Mouse (Mus musculus): Measurements from ENCODE around the gene Kat14. TPM values are rescaled to one million over a fixed set of nuclear protein-coding genes. Genes with fewer than 3 reads are reported as not detected.
"Not testable (repeated sequence)": the region's sequence is repeated elsewhere in the genome, so short reads cannot be mapped to it uniquely, and the experiment has no call there.

Kat14 gene
- 25.3 and 28.0 TPM in 2 replicates for total RNA-seq (2021)
- long read RNA-seq, experiment 1, transcript Kat14-201 (11 exons, 3,801 nt) = major isoform, 23 of 42 reads
- long read RNA-seq, experiment 1, partial matches to known transcripts = 6 of 42 reads
- long read RNA-seq, experiment 1, other reads (novel, unspliced or antisense) = 8 of 42 reads
- long read RNA-seq, experiment 2, transcript Kat14-201 (11 exons, 3,801 nt) = major isoform, 21 of 33 reads
- long read RNA-seq, experiment 2, partial matches to known transcripts = 3 of 33 reads
- long read RNA-seq, experiment 2, other reads (novel, unspliced or antisense) = 7 of 33 reads

DNA sequence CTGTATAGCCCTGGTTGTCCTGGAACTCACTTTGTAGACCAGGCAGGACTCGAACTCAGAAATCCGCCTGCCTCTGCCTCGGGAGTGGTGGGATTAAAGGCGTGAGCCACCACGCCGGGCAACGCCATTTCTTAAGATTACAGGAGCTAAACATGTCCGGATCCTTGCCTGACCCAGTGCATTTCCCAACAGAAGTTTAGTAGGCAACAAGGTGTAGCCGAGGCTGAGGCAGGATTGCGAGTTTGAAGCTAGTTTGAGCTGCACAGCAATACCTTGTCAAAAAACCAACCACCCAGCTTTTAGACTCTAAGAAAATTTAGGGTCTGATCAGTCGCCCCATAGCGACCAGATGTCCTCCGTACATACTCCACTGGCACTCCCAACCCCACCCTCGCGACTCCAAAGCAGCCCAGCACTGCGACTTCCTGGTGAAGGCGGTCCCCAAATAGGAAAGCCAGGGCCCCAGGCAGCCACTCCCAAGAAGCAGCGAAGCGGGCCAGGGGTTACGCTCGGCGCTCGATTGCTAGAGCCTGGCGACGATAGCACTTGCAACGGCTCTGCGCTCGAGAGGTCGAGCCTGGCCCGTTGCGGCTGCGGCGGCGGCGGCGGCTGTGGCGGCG, at the start of gene Kat14, which contains the start of gene Pet117:
TSS of gene Kat14 (plus strand) at position 584 of the 620 bp plus-strand sequence.
TSS of gene Pet117 (plus strand) at position 597 of the 620 bp plus-strand sequence.
- DNase-seq = peak; percentile 97

DNA sequence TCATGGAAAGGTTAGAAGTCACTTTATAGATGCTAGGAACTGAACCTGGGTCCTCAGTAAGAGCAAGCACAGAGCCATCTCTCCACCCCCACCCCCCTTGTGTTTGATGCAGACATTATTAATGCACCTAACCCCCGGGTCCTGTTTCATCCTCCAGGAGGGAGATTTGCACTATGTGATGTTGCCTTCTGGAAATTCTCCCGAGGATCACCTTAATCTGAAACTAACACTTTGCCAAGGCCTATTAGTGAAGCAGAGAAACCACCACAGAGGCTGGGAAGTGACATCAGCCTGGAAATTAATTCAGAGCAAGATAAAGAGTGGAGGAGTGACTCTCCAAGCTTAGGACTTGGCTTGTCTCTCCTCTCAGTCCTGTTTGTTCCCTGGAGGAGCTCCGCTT, 44.6 kb upstream of the Kat14 start:
- DNase-seq = no peak

- no peak for DNase-seq
Measured at GRCm38 (mm10) chr2:144329451-144329850, 39.3 kb upstream of the Kat14 start.

DNA sequence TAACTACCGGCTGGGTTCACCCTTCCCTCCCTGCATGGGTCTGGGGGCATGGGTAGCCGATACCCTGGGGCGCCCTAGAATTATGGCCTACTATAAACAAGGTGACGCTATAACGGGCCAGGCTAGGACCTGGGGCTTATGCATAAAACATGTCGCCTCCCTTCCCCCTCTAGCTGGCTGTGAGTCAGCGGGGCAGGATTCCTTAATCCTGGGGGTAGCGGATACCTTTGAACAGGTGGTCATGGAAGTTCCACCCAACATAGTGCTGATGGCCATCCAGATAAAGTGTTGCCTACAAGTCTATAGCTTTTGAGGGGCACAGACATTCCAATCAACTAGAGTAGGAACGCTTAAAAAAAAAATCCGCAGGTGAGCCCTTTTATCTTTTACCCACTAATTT, 38.8 kb upstream of the Kat14 start:
- DNase-seq = no peak

DNA sequence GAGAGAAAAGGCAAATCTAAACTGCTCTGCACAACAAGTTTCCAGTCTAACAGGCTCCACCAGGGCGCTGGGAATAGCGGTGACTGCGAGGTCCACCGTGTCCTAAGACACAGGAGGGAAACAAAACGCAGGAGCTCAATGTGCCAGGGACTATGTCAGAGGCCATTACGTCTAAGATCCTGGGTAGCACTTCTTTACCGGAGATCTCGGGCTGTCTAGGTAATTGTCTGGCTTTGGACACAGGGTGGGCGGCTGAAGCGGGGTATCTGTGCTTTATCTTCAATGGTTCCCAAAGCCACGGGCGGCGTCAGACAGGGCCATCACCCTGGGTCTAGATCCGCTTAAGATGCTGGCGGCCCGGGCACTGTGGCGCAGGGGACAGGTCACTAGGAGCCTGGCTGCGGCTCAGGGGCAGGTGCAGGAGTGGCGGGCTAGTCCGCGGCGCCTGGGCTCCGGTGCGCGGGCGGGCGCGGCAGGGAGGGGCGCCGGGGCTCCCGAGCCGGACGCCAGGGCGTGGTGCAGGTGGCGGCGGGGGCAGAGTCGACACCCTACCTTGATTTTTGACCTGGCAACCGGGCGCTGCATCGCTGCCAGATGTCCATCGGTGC, 38.3 kb upstream of the Kat14 start:
- no peak for DNase-seq

DNA sequence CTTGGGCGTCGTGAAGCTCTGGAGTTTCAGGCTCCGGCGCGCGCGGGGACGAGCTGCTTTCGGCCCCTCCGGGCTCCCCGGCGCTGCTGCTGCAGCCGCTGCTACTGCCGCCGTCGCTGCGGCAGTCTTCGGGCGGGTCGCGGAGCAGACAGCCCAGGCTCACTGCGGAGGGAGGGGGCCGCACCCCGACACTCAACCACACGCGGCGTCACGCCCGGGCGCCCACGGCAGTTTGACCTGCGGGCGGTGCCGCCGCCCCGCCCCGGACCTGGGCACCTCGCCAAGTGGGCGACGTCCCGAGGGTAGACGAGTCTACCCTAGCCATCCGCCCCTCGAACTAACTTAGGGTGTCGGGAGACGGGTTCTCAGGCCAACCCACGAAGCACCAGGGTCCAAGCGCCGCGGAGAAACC, 37.8 kb upstream of the Kat14 start:
- DNase-seq = peak; percentile 18

DNA sequence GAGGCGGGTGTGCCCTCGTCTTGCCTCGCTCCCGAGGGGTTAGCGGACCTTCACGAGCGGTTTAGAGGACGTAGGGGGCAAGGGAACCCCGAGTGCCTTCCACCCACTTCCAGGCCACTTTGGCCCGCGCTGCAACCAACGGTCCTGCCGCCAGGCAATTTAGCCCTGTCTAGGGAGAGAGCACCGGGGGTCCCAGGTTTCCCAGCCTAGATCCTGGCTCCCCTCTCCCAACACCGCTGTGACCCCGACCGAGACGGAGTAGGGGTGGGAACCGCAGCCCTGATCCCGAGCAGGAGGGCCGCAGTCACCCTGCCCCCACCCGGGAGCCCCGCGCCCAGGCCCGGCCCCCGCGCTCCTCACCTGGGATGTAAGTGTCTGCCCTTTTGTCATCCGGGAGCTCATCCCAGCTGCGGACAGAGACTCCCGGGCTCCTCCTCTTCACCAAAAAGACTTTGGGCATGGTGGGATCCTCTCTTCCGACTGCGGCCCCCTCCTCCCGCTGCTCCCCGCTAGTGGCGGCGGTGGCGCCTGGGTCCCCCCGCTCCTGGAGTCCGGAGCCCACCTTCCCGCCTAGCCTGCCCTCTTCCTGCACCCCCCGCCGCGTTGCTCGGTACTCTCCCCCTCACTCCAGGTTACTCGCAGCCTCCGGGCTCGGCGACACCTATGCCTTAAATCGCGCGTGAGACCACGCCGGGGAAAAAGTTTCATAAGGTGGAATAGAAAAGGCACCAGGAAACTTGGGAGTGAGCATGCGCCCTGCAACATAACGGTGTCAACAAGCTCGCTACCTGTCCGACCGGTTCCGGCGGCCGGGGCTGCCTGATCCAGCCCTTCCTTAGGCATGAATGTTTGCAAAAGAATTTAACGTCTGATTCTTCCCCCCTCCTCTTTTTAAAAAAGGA, 37.1 kb upstream of the Kat14 start, which contains the start of gene Ovol2:
TSS of gene Ovol2 (minus strand) at position 746 of the 902 bp plus-strand sequence.
- peak; percentile 13 for DNase-seq

- DNase-seq = no peak
Measured at GRCm38 (mm10) chr2:144332486-144332885, 36.3 kb upstream of the Kat14 start.

GRCm38 (mm10) chr2:144333138-144333842, 35.5 kb upstream of the Kat14 start:
- DNase-seq = no peak

DNA sequence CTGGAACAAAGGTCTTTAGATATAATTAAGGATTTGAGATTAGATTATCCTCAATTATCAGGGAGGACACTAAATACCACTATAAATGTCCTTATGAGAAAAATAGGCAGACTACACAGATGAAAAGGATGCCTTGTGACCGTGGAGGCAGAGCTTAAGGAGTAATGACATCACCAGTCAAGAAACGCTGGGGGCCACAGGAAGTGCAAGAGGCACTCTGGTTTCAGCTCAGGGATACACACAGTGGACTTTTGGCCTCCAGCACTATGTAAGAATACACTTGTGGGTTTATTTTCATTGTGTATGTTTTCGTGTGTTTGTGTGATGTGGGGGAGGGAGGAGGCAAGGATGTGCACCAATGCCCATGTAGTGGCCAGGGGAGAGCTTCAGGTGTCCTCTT, 31.6 kb upstream of the Kat14 start:
- no peak for DNase-seq

DNA sequence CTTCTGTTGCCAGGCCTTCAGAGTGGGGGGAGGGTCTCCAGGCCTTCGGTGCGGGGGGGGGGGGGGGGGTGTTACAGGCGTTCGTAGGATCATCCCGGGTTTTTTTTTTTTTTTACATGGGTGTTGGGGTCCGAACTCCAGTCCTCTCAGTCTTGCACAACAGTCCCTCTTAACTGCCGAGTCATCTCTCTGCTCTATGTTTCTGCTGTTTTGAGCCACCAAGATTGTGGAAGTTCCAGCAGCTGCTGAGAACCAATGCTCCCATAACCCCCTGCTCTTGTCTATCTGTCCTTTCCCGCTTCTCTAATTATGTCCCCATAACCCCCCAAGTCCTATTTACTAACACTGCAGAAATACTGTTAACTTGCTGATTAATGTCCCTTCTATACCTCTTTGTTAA, 31.1 kb upstream of the Kat14 start:
- DNase-seq = no peak

DNA sequence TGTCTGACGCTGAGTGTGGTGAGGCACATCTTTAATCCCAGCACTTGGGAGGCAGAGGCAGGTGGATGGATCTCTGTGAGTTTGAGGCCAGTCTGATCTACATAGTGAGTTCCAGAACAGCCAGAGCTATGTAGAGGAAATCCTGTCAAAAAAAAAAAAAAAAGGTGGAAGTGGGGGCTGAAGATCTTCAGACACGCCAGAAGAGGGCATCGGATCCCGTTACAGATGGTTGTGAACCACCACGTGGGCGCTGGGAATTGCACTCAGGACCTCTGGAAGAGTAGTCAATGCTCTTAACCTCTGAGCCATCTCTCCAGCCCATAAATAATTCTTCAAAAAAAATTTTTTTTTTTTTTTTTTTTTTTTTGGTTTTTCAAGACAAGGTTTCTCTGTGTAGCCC, 30.6 kb upstream of the Kat14 start:
- DNase-seq = not testable (repeated sequence)

DNA sequence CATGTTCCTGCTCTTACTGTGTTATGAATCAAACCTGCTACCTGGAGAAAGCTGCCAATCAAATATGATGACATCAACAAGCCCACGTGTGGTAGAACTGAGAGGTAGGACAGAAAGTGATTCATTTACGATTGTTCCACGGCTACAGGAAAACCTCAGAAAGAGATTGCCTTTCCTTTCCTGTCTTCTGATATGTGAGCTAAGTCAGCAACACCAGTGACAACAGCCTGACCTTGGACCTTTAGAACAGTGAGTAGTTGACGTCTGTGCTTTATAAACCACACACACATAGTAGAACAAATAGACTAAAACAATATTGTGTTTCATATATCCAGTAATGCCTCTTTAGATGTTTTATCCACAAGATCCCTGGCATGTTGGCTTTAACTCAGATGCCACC, 25.6 kb upstream of the Kat14 start:
- DNase-seq = no peak

- DNase-seq = no peak
Measured at GRCm38 (mm10) chr2:144348525-144348924, 20.3 kb upstream of the Kat14 start.

GRCm38 (mm10) chr2:144352843-144353242, 15.9 kb upstream of the Kat14 start:
- no peak for DNase-seq

DNA sequence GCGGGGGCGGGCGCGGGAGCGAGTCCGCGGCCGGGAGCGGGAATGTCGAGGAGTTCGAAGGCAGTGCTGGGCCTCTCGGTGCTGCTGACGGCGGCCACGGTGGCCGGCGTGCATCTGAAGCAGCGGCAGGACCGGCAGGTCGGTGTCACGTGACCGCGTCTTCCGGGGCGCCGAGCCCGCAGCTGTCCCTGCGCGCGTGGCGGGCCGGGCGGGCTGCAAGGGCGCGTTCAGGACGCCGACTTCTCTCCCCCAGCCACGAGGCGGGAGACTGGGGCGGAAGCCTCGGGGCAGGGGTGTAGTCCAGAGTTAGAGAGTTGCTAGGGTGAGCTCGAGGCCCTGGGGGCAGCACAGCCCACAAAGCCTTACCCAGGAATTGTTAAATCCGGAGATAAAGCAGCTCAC, 238 bp downstream of the Kat14 start:
- DNase-seq = no peak

GRCm38 (mm10) chr2:144369511-144369910, 728 bp downstream of the Kat14 start:
- DNase-seq = no peak

GRCm38 (mm10) chr2:144371566-144371965, 2.8 kb downstream of the Kat14 start:
- DNase-seq = no peak

DNA sequence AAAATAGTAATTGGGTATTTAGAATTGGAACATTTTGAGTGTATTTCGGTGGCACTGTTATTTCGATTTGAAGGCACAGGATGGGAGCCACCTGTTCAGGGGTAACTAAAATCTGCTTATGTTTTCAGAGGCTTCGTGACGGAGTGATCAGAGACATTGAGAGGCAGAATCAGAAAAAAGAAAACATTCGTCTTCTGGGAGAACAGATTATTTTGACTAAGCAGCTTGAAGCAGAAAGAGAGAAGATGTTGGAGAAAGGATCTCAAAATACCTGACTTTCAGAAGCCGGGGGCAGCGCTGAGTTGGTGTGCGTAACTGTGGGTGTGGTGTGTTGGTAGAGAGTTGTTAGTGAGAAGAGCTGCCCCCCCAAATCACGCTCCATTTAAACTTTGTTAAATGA, 4.3 kb downstream of the Kat14 start:
- no peak for DNase-seq

DNA sequence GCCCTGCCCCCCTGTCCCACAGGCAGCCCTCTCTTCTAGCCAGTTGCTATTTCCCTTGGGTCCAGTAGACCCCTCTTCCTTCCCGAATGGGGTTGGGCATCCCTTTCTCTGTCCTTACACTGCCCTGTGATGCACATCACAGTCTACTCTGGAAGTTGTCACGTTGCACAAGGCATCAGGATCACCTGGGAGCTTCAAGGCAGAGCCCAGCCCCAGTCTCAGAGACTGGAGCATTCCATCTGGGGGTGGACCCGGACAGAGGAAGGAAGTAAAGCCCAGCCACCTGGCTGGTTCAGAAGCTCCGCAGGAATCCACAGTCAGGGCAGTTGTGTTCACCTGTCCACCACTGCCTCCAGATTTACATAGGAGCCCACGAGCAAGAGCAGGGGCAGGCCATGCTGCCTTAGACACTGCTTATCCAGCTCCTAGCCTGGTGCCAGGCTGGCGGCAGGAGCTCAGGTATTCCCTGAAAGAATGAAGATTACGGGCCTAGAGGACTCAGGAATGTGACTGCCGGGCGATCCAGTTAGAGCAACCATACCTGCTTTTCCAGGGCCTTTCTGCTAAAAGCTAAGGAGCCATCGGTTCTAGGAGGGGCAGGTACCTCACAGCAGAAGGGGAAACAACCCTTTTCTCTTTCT, 6.4 kb downstream of the Kat14 start:
- no peak for DNase-seq

GRCm38 (mm10) chr2:144381293-144381692, 12.5 kb downstream of the Kat14 start:
- no peak for DNase-seq

Data from adrenal gland, postnatal 14 days (tissue).